Mouse (Mus musculus) testis, adult 2 months (tissue): ENCODE results near the gene Rnaseh2b.

ENCODE experiments used
- CTCF ChIP-seq: fragments of 200-500 bp; IDR thresholded peaks from 2 replicates; pipeline ENCODE4 v1.5.1; 2012; ENCODE audit warnings: low read depth, mild to moderate bottlenecking, inconsistent platforms, low read length, moderate library complexity; ENCODE audit not compliant: control insufficient read depth, insufficient read depth, insufficient replicate concordance
- POLR2A ChIP-seq: fragments of 200-500 bp; IDR thresholded peaks from 2 replicates; pipeline ENCODE4 v1.6.1; 2012; ENCODE audit warnings: low read depth, mild to moderate bottlenecking, inconsistent platforms, low read length, moderate library complexity; ENCODE audit not compliant: control insufficient read depth

- no peak for TF ChIP-seq CTCF
- no peak for TF ChIP-seq POLR2A
These were observed 41.7 kb downstream of the Rnaseh2b start for GRCm38 (mm10) chr14:62333909-62334687.
